Mouse (Mus musculus): ENCODE results near the gene Rfx2.

DNA sequence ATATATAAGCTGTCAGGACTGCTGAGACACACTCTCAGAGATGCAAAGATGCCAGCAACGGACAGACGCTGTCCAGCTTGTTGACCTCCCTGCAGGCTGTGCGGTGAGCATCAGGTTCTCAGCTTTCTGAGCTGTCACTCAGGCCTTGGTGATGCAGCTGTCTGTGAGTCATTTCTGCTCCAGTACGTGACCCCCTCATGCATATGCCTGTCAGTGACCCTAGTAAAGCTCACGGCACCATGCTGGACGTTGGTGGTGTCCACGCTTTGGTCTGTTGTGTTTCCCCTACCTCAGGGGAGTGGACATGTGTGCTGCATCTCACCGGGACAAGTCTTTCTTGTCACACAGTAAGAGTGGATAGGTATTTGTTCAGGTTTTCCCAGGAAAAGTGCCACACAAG, 41.0 kb upstream of the Rfx2 start:
- TF ChIP-seq CTCF (IDR thresholded peaks at IDR 0.05; ENCODE audit: low read depth, low read length) (no peak), TAL1 (conservative IDR thresholded peaks at IDR 0.05; ENCODE audit: low read depth, low read length) (no peak)
